Mouse (Mus musculus) bone marrow macrophage, adult 2 months (primary cell): ENCODE results near the gene Olfr620.

Experiments
- CTCF ChIP-seq: IDR thresholded peaks from 2 replicates; pipeline ENCODE4 v1.5.1; 2012; ENCODE audit warnings: low read depth, mild to moderate bottlenecking, low read length, moderate library complexity
- POLR2A ChIP-seq: IDR thresholded peaks from 2 replicates; pipeline ENCODE4 v1.6.1; 2012; ENCODE audit warnings: mild to moderate bottlenecking, low read depth, low read length, borderline replicate concordance

DNA sequence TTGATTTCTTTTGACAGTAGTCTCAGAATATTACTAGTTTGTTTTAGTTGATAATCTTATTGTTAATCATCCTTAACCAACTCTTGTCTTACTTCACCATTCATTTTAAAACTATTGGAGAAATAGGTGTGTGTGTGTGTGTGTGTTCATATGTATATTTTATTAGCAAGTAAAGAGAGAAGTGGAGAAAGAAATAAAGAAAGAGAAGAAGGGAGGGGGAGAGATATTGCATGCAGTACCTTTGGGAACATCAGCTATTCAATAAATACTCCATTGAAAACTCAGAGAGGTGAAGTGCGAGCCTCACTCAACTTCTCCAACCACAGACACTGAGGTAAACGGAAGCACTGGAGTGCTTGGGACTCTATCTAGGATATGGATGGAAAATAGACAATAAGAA is 56.6 kb downstream of the Olfr620 start, which contains the start of gene Olfr615:
- TF ChIP-seq POLR2A (no peak), CTCF (no peak)
